In genomic region chr14:34155752-34156151, GRCm38 (mm10) we compare ENCODE assay signal across 21 mouse cellular contexts. TPM values are rescaled to one million over a fixed set of nuclear protein-coding genes. Genes with fewer than 3 reads are reported as not detected.
"Had no signal": no experiment of that assay in that cellular context is flagged by ENCODE, and none has a peak within 500 bp of the region (broad histone marks: within the 10 kb centered on the region; RNA-seq: fewer than 3 reads in every experiment).

No protein-coding gene starts in this region.

- H3K4me2 ChIP-seq: limb, embryonic 15.5 days; liver, embryonic 12.5 days; lung, embryonic 14.5 days had no signal

- H3K36me3 ChIP-seq: limb, embryonic 15.5 days; liver, embryonic 12.5 days; midbrain, embryonic 10.5 days had no signal

- H3K27ac ChIP-seq: limb, embryonic 15.5 days; liver, embryonic 12.5 days; midbrain, embryonic 10.5 days had no signal

- H3K4me3 ChIP-seq: limb, embryonic 15.5 days; liver, embryonic 12.5 days; midbrain, embryonic 10.5 days had no signal

- H3K9ac ChIP-seq: limb, embryonic 15.5 days; liver, embryonic 12.5 days; lung, embryonic 14.5 days had no signal

- ATAC-seq: liver, embryonic 12.5 days had no signal

- H3K9me3 ChIP-seq: limb, embryonic 15.5 days; liver, embryonic 12.5 days; midbrain, embryonic 10.5 days had no signal

- H3K27me3 ChIP-seq: limb, embryonic 15.5 days had no signal

- DNase-seq: kidney, adult 11 months; kidney, postnatal 14 days; layer of hippocampus, adult 9-11 months; layer of hippocampus, postnatal 36 days; lung, embryonic 14.5 days; lung, postnatal 10 days; lung, postnatal 4 days; right cerebral cortex, postnatal 4 days; spleen, adult 18-20 months; thymus, adult 18-20 months; thymus, postnatal 14 days had no signal

RNA-seq across cellular contexts. Expression of gene Npy4r, which starts 3.5 kb away (rescaled TPM):
- total RNA-seq: layer of hippocampus, adult 18-20 months; layer of hippocampus, postnatal 36 days; left cerebral cortex, adult 8-10 months; left cerebral cortex, postnatal 25 days; megakaryocyte, adult 5-6 weeks had no signal
- polyA plus RNA-seq: limb, embryonic 11.5 days; limb, embryonic 15.5 days; liver, embryonic 12.5 days; liver, embryonic 16.5 days; midbrain, embryonic 10.5 days had no signal

RNA-seq across cellular contexts. Expression of gene Gprin2, which starts 45.7 kb away (rescaled TPM):
- total RNA-seq: megakaryocyte, adult 5-6 weeks had no signal

RNA-seq across cellular contexts. Expression of gene A630023A22Rik, which starts 53.2 kb away (rescaled TPM):
- total RNA-seq: layer of hippocampus, adult 18-20 months; layer of hippocampus, postnatal 36 days; left cerebral cortex, adult 8-10 months; left cerebral cortex, postnatal 25 days; megakaryocyte, adult 5-6 weeks had no signal
- polyA plus RNA-seq: limb, embryonic 11.5 days; liver, embryonic 12.5 days; liver, embryonic 16.5 days; lung, embryonic 14.5 days; midbrain, embryonic 10.5 days; stomach, embryonic 14.5 days had no signal
